ENCODE assay signal across 10 mouse cellular contexts in the genomic region with DNA sequence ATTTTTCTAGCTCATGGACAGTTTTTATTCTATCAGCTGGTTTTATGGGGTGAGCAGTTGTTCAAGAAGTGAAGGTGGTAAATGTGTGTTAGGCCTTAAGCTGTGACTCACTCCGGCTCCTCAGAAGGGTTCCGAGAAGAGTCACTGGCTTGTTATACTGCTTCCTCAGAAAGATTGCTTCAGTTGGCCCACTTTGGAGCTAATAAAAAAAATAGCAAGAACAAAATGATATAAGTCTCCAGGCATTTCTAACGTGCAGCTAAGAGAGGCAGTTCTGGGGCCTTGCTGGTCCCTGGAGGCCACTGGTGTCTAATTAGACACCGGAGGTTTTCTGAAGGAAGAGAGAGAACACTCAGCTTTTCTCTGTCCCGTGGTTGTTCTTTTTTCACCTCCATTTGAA. TPM values are rescaled to one million over a fixed set of nuclear protein-coding genes. Genes with fewer than 3 reads are reported as not detected.
"Had no signal": no experiment of that assay in that cellular context is flagged by ENCODE, and none has a peak within 500 bp of the region (broad histone marks: within the 10 kb centered on the region; RNA-seq: fewer than 3 reads in every experiment).

No protein-coding gene starts in this region.

- H3K9ac ChIP-seq: limb, embryonic 12.5 days; lung, embryonic 15.5 days; midbrain, embryonic 12.5 days had no signal

- H3K27ac ChIP-seq: limb, embryonic 12.5 days; lung, embryonic 15.5 days; macrophage; midbrain, embryonic 12.5 days; stomach, postnatal 0 days had no signal

- H3K27me3 ChIP-seq: lung, embryonic 15.5 days; midbrain, embryonic 12.5 days had no signal

- H3K4me3 ChIP-seq: limb, embryonic 12.5 days; lung, embryonic 15.5 days; midbrain, embryonic 12.5 days had no signal

- H3K4me1 ChIP-seq: midbrain, embryonic 12.5 days had no signal

- DNase-seq: kidney, adult 2 months; kidney, postnatal 25 days; lung, postnatal 14 days; right cerebral cortex, adult 18-20 months; right cerebral cortex, postnatal 25 days had no signal

- H3K4me2 ChIP-seq: limb, embryonic 12.5 days; lung, embryonic 15.5 days; midbrain, embryonic 12.5 days had no signal

- H3K36me3 ChIP-seq: limb, embryonic 12.5 days; lung, embryonic 15.5 days; midbrain, embryonic 12.5 days had no signal

- H3K9me3 ChIP-seq: lung, embryonic 15.5 days; midbrain, embryonic 12.5 days had no signal

RNA-seq across cellular contexts. Expression of a gene that starts 38.8 kb away (rescaled TPM):
- polyA plus RNA-seq: macrophage had no signal
